Mouse (Mus musculus) limb, embryonic 15.5 days (tissue): ENCODE data around the gene Gpc3. TPM values are rescaled to one million over a fixed set of nuclear protein-coding genes. Genes with fewer than 3 reads are reported as not detected.

Experiments
- ATAC-seq: fragments of 200-750 bp; cut with Nextera tagmentation; 2 replicates; pipeline ENCODE4 v1.8.0; 2017; ENCODE audit warnings: low read depth, moderate TSS enrichment; ENCODE audit not compliant: insufficient number of reproducible peaks, low FRiP score, low TSS enrichment
- H3K27ac ChIP-seq: fragments of 300-500 bp; sonication (generic); 2 replicates; pipeline ENCODE4 v1.5.1; 2015; ENCODE audit warnings: moderate library complexity, mild to moderate bottlenecking, inconsistent platforms
- H3K27me3 ChIP-seq: fragments of 300-500 bp; sonication (generic); 2 replicates; pipeline ENCODE4 v1.6.1; 2015; ENCODE audit warnings: inconsistent platforms
- H3K36me3 ChIP-seq: fragments of 300-500 bp; sonication (generic); 2 replicates; pipeline ENCODE4 v1.6.1; 2015; ENCODE audit warnings: inconsistent platforms
- H3K4me1 ChIP-seq: fragments of 300-500 bp; sonication (generic); 2 replicates; pipeline ENCODE4 v1.6.1; 2015; ENCODE audit warnings: inconsistent platforms
- H3K4me2 ChIP-seq: fragments of 300-500 bp; sonication (generic); 2 replicates; pipeline ENCODE4 v1.6.1; 2015; ENCODE audit warnings: mild to moderate bottlenecking, inconsistent platforms
- H3K4me3 ChIP-seq: fragments of 300-500 bp; sonication (generic); 2 replicates; pipeline ENCODE4 v1.5.1; 2015; ENCODE audit warnings: mild to moderate bottlenecking, inconsistent platforms
- H3K9ac ChIP-seq: fragments of 300-500 bp; sonication (generic); 2 replicates; pipeline ENCODE4 v1.6.1; 2015; ENCODE audit warnings: inconsistent platforms
- H3K9me3 ChIP-seq: fragments of 300-500 bp; sonication (generic); 2 replicates; pipeline ENCODE4 v1.6.1; 2016; ENCODE audit warnings: inconsistent platforms
- WGBS: fragments of 180-500 bp; shearing (Covaris S2); methylation state at CpG from one replicate; pipeline ENCODE4 v1.1.7; 2015; 5-methylcytosine and 5-hydroxymethylcytosine counted together
- polyA plus RNA-seq: library from polyadenylated mRNA; unstranded; fragments of >200 nt; fragmentation: Nextera tagmentation; extraction: Ambion mirVana; gene quantifications from 2 replicates; pipeline ENCODE4 v1.2.1, GENCODE M21; 2015

Gpc3 gene
- polyA plus RNA-seq, 1 experiment from 2014 or later, result 768 TPM

DNA sequence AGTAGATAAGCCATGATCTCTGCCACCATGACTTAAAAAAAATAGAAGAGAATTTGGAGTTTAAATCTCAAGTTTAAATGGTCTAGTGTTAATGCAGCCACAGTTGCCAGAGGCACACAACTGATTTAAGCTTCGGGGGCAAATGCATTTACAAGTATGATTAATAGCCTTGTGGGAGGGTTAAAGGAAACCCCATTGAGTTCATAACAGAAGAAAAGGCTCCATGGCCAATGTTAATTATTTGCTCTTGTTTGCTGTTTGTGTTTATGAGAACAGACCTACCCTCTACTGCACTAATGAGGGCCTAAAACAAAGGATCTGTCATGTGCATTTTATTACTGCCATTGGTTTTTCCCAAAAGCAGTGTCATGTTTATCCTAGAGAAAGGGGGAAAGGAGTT lies 62.5 kb downstream of the Gpc3 start:
- Histone ChIP-seq H3K27ac (no peak overlapping the region), H3K36me3 (no peaks in the 10 kb centered on the region), H3K4me1 (peaks cover 3% of the 10 kb centered on the region; the same call in 1 of the 2 replicates), H3K9ac (no peak overlapping the region), H3K27me3 (no peaks in the 10 kb centered on the region), H3K9me3 (no peaks in the 10 kb centered on the region), H3K4me2 (no peak overlapping the region), H3K4me3 (no peak overlapping the region)
- no peak for ATAC-seq
- 26% methylated on average over 1 of the region's 1 CpGs for WGBS

GRCm38 (mm10) chrX:52544623-52545022 lies 69.1 kb downstream of the Gpc3 start:
- Histone ChIP-seq H3K4me2 (no peak overlapping the region), H3K27me3 (no peaks in the 10 kb centered on the region), H3K4me3 (no peak overlapping the region), H3K27ac (no peak overlapping the region), H3K9me3 (no peaks in the 10 kb centered on the region), H3K4me1 (peaks cover 3% of the 10 kb centered on the region; the same call in 1 of the 2 replicates), H3K9ac (no peak overlapping the region), H3K36me3 (no peaks in the 10 kb centered on the region)
- 48% methylated on average over 3 of the region's 3 CpGs for WGBS
- no peak for ATAC-seq

GRCm38 (mm10) chrX:52537282-52537681 lies 76.5 kb downstream of the Gpc3 start:
- no peaks in the 10 kb centered on the region for H3K9me3 ChIP-seq
- no peaks in the 10 kb centered on the region for H3K27me3 ChIP-seq
- H3K4me2 ChIP-seq, result no peak overlapping the region
- H3K4me1 ChIP-seq, result peaks cover 5% of the 10 kb centered on the region
- WGBS, result 36% methylated on average over 5 of the region's 5 CpGs
- no peak overlapping the region for H3K9ac ChIP-seq
- H3K27ac ChIP-seq, result no peak overlapping the region
- H3K4me3 ChIP-seq, result no peak overlapping the region
- ATAC-seq, result no peak
- H3K36me3 ChIP-seq, result no peaks in the 10 kb centered on the region

DNA sequence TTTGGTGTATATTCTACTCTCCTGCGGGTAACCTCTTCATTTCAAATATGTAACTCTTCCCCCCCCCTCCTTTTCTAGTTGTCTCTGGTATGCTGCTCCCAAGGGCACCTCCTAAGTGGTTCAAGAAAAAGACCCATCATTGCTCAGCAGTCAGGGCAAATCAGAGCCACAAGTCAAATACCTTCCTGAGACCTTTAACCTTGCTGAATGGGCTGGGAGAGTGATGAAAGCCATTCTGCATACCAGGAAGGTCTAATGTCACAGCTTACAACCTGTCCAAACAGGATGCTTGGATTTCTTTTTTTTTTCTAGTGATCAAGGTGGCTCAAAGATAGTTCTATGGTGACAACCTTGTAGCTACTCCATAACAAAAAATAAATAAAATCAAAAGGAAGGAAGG lies 80.0 kb downstream of the Gpc3 start:
- Histone ChIP-seq H3K27me3 (no peaks in the 10 kb centered on the region), H3K9me3 (no peaks in the 10 kb centered on the region), H3K9ac (no peak overlapping the region), H3K4me1 (peaks cover 5% of the 10 kb centered on the region), H3K4me3 (no peak overlapping the region), H3K36me3 (no peaks in the 10 kb centered on the region), H3K4me2 (no peak overlapping the region), H3K27ac (no peak overlapping the region)
- ATAC-seq, result no peak
- 33% methylated on average over 1 of the region's 1 CpGs for WGBS

- Histone ChIP-seq H3K27ac (no peak overlapping the region), H3K36me3 (no peaks in the 10 kb centered on the region), H3K9me3 (no peaks in the 10 kb centered on the region), H3K4me2 (no peak overlapping the region), H3K4me1 (peaks cover 3% of the 10 kb centered on the region), H3K9ac (no peak overlapping the region), H3K4me3 (no peak overlapping the region), H3K27me3 (no peaks in the 10 kb centered on the region)
- no peak for ATAC-seq
- 47% methylated on average over 4 of the region's 4 CpGs for WGBS
These were observed 80.7 kb downstream of the Gpc3 start for GRCm38 (mm10) chrX:52533098-52533497.

DNA sequence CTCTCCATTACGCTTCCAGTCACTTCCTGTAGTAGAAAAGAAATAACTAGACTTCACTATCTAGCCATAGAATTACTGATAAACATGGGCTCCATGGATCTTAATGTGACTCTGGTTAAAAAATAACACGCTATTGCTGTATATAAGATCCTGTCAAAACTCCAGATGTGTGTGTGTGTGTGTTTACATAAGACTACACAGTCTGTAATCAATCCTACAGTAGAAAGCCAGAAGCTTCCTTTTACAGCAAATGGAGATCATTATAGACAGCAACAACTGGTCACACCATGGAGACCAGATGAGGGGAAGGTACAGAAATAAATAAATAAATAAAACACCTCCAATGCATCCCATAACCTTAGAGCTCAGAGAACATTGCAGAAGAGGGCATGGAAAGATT lies 81.6 kb downstream of the Gpc3 start:
- no peak overlapping the region for H3K4me3 ChIP-seq
- H3K4me2 ChIP-seq, result no peak overlapping the region
- no peaks in the 10 kb centered on the region for H3K27me3 ChIP-seq
- H3K27ac ChIP-seq, result no peak overlapping the region
- no peaks in the 10 kb centered on the region for H3K9me3 ChIP-seq
- 77% methylated on average over 2 of the region's 2 CpGs for WGBS
- no peaks in the 10 kb centered on the region for H3K36me3 ChIP-seq
- no peak overlapping the region for H3K9ac ChIP-seq
- no peaks in the 10 kb centered on the region for H3K4me1 ChIP-seq
- ATAC-seq, result no peak

DNA sequence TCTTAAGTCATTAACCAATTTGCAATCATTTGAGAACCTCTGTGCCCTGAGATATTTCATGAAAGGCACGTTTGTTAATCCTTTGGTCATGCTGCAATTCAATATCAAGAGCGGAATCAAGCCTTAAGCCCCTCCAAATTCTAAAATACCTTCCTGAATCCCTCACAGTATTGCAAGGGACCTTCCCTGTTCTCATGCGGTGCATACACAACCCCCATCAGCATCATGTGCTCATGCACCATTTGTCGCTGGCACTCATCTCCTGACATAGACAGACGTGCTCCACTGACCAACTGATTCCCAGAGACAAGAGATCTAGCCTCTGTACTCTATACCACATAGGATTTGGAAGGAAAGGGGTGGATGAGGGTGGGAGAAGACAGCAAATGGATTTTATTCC lies 87.7 kb downstream of the Gpc3 start:
- H3K4me2 ChIP-seq, result no peak overlapping the region
- no peak overlapping the region for H3K9ac ChIP-seq
- WGBS, result 77% methylated on average over 5 of the region's 5 CpGs
- H3K9me3 ChIP-seq, result no peaks in the 10 kb centered on the region
- no peaks in the 10 kb centered on the region for H3K27me3 ChIP-seq
- no peak for ATAC-seq
- no peak overlapping the region for H3K4me3 ChIP-seq
- H3K4me1 ChIP-seq, result no peaks in the 10 kb centered on the region
- no peak overlapping the region for H3K27ac ChIP-seq
- H3K36me3 ChIP-seq, result no peaks in the 10 kb centered on the region

GRCm38 (mm10) chrX:52525132-52525531 lies 88.6 kb downstream of the Gpc3 start:
- ATAC-seq, result no peak
- Histone ChIP-seq H3K9ac (no peak overlapping the region), H3K4me1 (no peaks in the 10 kb centered on the region), H3K27ac (no peak overlapping the region), H3K4me2 (no peak overlapping the region), H3K9me3 (no peaks in the 10 kb centered on the region), H3K4me3 (no peak overlapping the region), H3K36me3 (no peaks in the 10 kb centered on the region), H3K27me3 (no peaks in the 10 kb centered on the region)
- 64% methylated on average over 3 of the region's 3 CpGs for WGBS

- Histone ChIP-seq H3K9ac (no peak overlapping the region), H3K4me3 (no peak overlapping the region), H3K36me3 (no peaks in the 10 kb centered on the region), H3K27me3 (no peaks in the 10 kb centered on the region), H3K27ac (no peak overlapping the region; the same call in 1 of the 2 replicates), H3K4me1 (no peaks in the 10 kb centered on the region; the same call in 1 of the 2 replicates), H3K9me3 (no peaks in the 10 kb centered on the region), H3K4me2 (no peak overlapping the region)
- ATAC-seq, result 0 out of 2 replicates have a peak, but pooled peaks have one; percentile 63
- WGBS, result 33% methylated on average over 3 of the region's 3 CpGs
These were observed 99.2 kb downstream of the Gpc3 start for GRCm38 (mm10) chrX:52514553-52514952.

DNA sequence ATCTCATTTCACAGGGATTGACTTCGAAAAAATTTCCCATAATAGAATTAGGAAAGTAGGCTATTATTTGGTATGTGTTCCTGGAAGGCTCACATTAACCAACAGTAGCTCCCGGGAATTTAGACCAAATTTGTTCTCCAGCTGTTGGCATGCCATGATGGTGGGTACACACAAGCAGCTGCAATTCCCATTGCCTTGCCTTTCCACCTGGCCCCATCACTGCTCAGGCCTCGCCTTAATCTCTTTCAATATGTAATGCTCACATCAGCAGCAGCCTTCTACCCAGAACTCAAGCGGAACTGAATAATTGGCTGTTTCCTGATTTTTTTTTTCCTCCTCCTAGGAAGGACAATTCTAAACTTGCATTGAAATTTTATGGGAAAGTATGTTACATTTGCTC lies 102.6 kb downstream of the Gpc3 start:
- no peaks in the 10 kb centered on the region for H3K9me3 ChIP-seq
- no peak overlapping the region for H3K9ac ChIP-seq
- H3K4me2 ChIP-seq, result no peak overlapping the region
- no peak overlapping the region for H3K4me3 ChIP-seq
- no peak overlapping the region for H3K27ac ChIP-seq
- no peak for ATAC-seq
- 71% methylated on average over 4 of the region's 4 CpGs for WGBS
- H3K4me1 ChIP-seq, result no peaks in the 10 kb centered on the region; the same call in 1 of the 2 replicates
- no peaks in the 10 kb centered on the region for H3K36me3 ChIP-seq
- no peaks in the 10 kb centered on the region for H3K27me3 ChIP-seq

GRCm38 (mm10) chrX:52503857-52504256 lies 109.9 kb downstream of the Gpc3 start:
- no peak overlapping the region for H3K4me3 ChIP-seq
- H3K27me3 ChIP-seq, result no peaks in the 10 kb centered on the region
- H3K9ac ChIP-seq, result no peak overlapping the region
- WGBS, result 36% methylated on average over 3 of the region's 3 CpGs
- H3K36me3 ChIP-seq, result no peaks in the 10 kb centered on the region
- no peak overlapping the region for H3K27ac ChIP-seq
- H3K9me3 ChIP-seq, result no peaks in the 10 kb centered on the region
- H3K4me1 ChIP-seq, result no peaks in the 10 kb centered on the region
- H3K4me2 ChIP-seq, result no peak overlapping the region
- no peak for ATAC-seq

DNA sequence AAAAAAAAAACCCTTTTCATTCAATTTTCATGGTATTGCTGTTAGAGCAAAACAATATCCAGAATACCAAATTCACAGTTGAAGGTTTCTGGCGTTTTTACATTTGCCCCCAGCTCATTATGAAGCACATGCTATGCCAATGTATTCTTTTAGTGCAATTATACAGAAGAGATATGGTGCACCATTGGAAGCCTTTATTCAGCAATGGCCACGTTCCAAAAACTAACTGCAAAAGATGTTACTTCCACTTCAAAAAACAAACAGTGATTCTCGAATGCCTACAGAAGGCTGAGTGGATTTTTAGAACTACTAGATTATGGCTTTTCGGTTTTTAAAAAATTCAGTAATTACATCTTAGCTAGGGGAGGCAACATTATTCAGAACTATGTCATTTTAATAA lies 124.3 kb downstream of the Gpc3 start:
- H3K9me3 ChIP-seq, result no peaks in the 10 kb centered on the region
- H3K27ac ChIP-seq, result no peak overlapping the region
- no peaks in the 10 kb centered on the region for H3K4me1 ChIP-seq
- H3K27me3 ChIP-seq, result no peaks in the 10 kb centered on the region
- no peak for ATAC-seq
- no peak overlapping the region for H3K9ac ChIP-seq
- 75% methylated on average over 4 of the region's 4 CpGs for WGBS
- H3K4me3 ChIP-seq, result no peak overlapping the region
- H3K36me3 ChIP-seq, result no peaks in the 10 kb centered on the region
- H3K4me2 ChIP-seq, result no peak overlapping the region

GRCm38 (mm10) chrX:52455074-52455588 lies 158.6 kb downstream of the Gpc3 start:
- Histone ChIP-seq H3K27ac (peak overlapping the region; percentile 77), H3K4me3 (no peak overlapping the region), H3K27me3 (no peaks in the 10 kb centered on the region), H3K4me2 (no peak overlapping the region), H3K4me1 (0 out of 2 replicates have a peak, but pooled peaks cover 6% of the 10 kb centered on the region), H3K36me3 (no peaks in the 10 kb centered on the region), H3K9me3 (no peaks in the 10 kb centered on the region), H3K9ac (no peak overlapping the region)
- ATAC-seq, result no peak
- 31% methylated on average over 5 of the region's 5 CpGs for WGBS
